Mouse (Mus musculus) frontal cortex, postnatal 25 days (tissue): Measurements from ENCODE around the gene Wasl.
A peak's percentile ranks its signal among the peaks of the same experiment; 100 is the strongest.

Experiments
- DNase-seq, 2 experiments: peaks; one replicate each; pipeline ENCODE4 v3.0.0; 2022; ENCODE audit warnings: low spot score in 2 of 2

The Wasl gene

DNA sequence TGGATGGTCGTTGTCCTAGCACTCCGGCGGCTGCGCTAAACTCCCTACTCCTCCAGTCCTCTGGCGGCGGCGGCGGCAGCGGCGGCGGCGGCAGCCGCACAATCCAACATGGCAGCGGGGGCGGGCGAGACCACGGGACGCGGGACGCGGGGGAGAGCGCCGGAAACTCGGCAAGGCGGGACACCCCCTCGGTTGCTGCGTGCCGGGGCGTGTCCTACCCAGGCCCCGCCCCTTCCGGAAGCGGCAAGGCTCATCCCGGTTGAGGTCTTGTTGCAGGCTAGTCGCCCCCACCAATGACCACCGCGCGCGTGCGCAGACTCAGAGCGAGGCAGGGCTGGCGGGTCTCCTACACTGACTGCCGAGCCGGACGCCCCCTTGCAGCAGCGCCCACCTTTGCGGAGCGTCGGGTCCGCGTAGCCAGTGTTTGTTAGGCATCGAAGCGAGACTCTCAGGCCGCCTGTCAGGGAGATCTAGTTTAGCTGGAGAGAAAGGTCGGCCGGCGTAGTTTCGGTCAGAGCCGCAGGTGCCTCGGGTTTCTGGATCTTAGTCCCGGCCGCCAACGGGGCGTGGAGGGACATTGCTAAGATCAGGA lies at the start of gene Wasl:
Wasl (minus strand) TSS at position 143 of the 592 bp plus-strand sequence.
- DNase-seq, result peak; percentile 96 to 98

DNA sequence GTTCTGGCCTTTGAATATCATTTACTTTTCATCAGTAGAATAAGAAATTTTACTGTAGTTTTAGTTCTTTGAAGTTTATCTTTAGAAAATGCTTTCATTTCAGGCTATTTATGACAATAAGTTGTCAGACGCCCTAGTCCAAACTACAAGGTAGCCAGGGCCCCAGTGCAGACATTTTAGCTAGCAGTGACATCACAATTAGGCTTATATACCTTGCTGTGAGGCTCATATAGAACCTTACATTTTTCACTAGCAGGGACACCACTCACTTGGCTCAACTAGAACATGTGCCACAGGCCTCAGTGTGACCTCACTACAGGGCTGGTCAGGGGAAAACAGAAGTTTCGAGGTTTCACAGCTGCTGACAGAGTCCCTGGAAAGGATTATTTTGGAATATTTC lies 42.7 kb upstream of the Wasl start:
- DNase-seq, result no peak

DNA sequence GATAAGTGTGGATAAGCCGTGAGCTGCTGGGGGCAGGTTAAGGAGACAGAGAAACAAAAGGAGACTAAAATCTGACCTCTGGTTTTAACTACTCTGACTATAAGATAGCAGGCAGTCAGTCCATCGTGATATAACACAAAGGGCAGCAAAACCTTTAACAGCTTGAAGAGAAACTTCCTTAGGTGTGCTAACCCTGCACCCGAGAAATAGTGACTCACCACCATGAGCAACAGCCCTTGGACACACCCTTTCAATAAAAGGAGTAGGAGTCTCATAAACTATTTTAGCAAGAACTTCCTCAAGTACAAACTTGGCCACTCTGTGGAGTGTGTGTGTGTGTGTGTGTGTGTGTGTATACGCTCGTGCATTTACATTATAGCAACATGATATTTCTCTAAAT lies 42.3 kb upstream of the Wasl start:
- no peak for DNase-seq

DNA sequence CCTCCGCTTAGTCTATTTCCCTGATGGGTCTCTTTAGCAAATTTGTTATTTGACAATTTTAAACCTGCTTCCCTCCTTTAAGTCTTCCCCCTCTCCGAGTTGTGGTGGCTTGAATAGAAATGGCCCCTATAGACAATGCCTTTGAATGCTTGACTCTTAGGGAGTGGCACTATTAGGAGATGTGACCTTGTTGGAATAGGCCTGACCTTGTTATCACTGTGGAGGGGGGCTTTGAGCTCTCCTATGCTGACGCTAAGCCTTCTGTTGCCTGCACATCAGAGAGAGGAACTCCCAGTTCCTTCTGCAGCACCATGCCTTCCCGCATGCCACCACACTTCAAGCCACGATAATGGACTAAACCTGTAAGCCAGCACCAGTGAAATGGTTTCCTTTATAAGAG lies 32.4 kb upstream of the Wasl start:
- no peak for DNase-seq

DNA sequence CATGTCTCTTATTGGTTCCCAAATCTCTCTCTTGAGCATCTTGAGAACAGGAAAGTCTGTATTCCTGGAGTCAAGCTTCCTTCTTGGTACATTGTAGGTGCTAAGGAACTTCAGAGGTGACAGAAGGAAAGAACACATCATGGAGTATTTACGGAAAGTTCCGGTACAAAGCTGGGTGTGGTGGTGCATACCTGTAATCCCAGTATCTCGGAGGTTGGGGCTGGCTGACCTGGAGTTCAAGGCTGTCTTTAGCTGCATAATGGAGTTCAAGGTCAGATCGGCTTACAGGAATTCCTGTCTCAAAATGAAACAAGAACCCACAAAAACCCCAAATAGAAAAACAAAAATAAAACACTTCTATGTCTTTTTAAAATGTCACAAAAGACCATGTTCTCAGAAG lies 31.3 kb upstream of the Wasl start:
- no peak for DNase-seq

DNA sequence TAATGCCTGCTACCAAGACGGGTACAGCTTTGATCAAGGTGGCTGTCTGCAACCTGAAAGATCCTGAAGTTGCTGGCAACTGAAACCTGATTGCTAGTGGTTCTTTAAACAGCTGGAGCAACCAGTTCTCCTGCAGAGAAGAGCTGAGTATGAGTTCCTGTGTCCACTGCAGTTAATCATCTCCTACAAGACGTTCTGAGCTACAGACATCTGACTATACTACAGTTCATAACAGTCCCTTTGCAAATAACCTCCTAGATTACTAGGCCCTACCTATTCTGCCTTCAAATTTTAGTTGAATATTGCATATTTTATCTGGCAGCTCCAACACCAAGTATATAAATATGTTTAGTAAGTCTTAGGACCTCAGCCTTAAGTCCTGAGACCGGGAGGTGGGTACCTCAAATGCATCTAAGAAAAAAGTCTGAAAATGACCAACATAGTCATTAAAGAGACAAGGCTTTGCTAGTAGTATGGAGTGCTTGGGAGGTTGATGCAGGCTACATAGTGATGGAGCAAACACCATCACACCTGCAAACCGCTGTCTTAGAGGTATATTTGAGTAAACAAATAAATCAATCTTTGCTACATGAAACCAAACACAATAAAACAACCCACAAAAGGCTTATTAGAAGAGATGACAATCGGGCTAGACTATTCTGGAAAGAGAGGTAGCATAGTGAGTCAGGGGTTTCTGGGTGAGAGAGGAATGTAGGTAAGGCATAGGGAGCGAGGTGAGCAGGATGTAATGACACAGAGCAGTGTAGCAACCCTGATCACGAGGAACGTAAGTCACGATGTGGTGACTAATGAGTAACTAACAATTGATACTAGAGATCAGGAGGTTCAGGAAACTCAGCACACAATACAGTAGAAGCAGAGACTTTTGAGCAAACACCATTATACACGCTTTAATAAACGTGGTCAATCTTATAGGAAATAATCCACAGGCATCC lies 29.9 kb upstream of the Wasl start:
- no peak for DNase-seq

DNA sequence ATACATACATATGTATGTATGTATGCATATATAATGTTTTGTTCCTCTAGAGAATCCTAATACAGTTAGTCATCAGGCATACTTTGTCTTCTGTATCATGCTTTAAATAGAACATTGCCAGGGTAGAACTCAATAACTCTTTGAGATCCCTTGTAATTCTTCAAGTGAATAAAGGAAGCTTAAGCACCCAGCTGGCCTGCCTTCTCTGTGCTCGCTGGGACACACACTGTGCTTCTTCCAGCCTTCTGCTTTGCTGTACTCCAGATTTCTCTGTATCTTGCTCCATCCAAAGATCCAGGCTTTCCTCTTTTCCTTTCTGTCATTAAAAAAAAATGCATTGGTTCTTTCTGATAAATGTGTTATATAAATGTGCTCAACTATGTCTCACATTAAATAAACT lies 23.1 kb upstream of the Wasl start:
- DNase-seq, result no peak

DNA sequence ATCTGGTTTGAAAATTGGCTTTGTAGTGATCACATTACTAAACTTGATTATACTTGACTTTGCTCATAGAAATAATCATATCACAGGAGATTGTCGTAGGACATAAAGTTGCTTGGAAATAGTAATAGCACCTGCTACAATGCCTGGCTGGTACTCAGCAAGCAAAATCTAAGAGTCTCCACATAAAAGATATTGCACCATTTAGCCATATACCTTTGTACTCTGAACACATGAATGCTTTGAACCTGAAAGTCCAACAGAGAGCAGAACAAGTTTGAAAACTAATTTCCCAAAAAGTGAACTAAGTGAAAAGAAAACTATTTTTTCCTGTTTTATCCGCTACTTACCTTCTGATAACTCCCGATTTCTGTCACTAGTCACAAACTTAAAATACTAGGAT lies 18.3 kb upstream of the Wasl start:
- DNase-seq, result no peak

DNA sequence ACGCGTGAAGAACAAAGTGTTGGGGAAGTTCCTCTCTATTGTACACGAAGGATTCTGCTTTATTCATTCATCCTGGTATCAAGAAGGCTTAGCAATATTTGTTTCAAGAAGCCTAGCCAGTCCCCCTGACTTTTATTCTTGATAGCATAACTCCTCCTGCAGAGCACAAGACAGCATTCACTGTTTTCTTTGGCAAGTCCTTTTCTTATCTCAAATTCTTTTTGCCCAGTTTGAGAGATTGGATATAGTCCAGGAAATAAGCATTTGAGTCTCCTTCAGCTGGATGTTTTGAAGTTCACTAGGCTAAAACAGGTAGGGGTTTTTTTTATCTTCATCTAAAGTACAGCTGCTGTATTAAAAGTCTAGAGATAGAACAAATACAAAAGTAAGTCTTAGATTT lies 3.0 kb upstream of the Wasl start:
- no peak for DNase-seq

DNA sequence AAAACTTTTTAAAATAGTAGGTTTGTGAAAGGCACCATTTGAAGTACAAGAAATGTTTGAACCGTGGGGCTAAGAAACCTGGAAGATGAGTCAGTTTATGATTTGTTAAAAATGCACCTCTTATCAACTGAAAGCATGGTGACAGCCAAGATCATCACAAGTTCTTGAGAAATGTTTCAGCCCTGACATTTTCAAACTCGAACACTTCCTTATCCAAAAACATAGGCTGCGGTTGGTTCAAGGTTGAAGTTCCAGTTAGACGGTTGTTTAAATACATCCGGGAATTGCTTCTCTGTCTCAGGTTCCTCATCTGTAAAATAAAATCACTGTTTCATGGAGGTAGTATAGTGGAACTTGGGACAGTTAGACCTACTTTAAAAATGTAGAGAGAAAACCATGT lies 1.4 kb upstream of the Wasl start:
- no peak for DNase-seq

DNA sequence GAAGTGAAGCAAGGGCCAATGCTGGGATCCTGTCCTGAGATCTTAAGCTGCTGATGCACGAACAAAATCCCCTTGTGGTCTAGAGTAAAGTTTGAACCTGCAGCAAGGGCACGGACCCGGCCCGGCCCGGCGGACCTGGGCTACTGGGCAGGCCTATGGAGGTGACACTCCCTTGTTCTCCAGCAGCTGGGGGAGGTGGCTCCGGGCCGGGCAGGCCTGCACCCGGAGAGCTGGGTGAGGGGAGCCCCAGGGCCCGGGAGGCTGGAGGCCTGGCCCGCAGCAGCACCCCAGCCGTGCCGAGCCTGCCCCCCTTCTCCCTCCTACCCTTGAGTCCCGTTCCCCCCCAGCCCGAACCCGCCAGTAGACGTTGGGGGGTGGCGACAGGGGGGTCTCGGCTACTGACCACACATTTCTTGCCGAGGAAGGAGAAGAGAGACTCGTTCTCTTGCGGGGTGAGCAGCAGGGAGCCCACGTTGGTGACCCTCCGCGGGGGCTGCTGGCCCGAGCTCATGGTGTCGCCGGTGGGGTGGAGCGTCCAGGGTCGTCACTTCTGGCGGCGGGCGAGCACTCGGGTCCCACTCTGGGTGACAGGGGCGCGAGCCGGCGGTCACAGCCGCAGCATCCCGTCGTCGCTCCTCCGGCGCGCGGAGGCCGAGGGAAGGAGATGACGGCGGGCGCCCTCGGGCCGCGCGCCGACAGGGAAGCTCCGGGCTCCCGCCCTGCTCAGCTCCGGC lies 509 bp downstream of the Wasl start:
- peak; percentile 9 to 33 for DNase-seq

DNA sequence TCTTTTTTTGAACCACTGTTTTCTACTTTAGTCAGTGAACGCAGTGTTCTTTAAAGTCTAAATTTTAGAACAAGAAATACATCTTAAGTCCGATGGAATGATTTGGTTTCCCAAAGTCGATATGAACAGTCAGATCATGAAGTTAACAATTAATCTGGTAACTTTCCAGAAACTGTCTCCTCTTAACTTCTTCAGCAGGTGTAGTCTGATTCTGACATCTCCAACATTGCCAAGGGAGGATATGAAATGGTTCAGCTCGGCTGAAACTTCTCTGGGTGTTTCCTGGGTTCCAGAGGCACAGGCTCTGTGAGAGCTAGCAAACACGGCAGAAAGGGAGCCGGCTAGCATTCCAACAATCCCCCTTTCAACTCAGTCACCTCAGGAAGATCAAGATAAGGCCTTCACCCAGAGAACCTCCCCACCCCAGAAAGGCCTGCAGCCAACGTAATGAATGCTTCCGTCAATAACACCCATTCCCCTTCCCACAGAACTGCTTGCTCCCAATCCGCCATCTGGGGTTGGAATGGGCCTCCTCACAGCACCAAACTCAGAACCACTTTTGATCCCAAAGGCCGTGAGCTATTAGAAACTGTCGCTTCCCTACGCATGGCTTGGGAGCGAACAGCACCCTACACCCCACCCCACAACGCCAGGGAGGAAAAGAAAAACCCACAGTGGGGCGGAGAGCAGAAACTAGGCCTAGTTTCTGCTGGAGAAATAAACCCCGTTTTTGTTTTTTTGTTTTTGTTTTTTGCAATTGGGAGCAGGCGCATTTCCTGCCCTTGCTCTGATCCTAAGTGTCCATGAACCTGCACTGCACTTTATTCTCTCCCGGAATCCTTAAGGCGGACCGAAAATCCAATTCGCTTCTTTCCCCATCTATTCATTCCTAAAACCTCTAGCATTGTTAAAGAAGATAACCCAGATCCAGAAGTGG lies 1.3 kb downstream of the Wasl start:
- no peak for DNase-seq

DNA sequence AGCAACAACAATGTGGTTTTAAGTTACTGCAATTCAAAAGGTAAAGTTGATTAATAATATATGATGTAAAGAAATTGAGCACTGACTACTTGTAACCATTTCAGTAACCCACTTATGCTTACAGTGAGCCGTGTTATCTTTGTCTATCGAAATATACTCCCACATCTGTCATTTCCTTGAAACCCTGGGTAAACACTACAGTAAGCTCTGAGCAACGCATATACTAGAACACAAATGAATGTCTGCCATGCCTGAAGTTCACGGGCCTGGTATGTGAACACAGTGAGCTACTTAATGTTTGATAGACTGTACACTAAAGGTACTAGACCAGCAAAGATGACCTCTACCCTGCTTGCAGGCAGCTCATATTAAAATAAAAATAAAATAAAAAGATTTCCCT lies 2.3 kb downstream of the Wasl start:
- DNase-seq, result no peak

DNA sequence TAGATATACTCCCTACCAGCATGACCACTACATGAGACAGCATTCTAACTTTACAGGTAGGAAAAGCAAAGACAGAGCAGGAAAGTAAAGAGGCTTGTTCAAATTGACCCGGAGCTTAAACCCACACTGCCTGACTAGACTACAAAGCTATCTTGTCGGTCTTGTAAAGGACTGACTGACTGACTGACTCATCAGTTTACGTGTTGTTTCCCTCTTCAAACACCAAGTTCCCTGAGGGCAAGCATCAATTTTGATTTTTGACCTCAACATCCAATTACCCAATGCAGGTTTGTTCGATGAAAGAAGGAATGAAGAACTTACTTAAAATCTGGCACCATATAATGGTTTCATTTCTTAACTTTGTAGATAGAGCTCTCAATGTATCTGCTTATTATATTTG lies 2.9 kb downstream of the Wasl start:
- DNase-seq, result no peak

DNA sequence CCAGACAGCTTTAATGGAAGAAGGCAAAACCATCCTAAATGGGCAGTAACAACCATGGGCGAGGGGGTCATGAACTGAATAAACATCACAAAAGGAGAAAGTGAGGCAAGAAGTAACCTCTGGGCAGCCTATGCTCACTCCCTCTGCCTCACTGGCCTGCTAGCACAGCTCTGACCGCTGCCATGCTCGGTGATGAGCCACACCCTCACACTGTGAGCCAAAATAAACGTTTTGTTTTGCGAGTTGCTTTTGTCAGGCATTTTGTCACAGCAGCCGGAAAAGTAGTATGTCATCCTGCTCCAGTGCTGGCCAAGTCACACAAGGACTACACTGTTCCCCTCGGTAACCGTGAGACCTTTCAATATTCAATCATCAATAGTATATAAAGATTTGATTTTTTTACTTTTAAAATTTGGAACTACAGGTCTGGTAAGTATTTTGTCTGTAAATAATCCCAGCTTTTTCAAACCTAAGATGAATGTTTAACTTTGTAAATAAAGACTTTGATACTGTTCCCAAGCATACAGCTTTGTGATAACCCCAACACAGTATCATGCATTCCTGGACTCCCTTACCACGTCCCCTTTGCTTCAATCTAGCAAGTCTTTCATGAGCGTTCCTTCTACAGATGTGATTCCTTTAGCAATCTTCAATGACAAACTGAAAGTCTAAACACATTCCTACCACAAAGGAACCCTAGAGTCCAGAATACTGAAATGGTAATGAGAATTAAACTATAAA lies 7.0 kb downstream of the Wasl start:
- DNase-seq, result no peak

DNA sequence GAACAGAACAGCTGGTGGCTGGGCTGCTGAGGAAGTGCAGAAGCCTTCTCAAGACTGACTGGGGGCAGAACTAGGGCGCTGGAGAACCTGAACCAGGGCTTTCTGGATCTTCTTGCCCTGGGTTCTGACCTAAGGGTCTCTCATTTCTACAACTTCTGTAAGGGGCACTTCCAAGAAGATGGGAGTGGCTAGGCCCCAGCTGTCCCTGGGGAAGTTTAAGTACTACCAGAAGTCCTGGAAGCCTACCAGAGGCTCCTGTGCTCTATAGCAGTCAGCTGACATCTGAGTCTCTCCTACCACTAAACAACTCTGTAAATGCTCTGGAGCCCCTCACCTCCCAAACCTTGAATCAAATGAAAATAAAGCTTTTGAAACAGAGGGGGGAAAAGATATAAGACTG lies 8.7 kb downstream of the Wasl start:
- DNase-seq, result no peak

DNA sequence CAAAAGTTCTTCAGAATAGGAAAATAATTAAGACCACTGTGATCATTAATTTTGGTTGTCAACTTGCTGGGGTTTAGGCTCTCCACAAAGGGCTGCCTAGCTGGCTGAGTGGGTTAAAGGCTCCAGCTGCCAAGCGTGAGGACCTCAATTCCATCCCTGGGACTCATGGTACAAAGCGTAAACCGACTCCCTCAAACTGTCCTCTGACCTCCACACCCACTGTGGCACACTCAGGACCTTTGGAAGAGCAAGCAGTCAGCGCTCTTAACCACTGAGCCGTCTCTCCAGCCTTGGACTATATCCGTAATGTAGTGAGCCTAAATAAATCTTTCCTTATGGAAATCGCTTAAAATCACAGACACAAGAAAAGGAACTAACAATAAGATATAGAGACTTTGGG lies 13.3 kb downstream of the Wasl start:
- no peak for DNase-seq

DNA sequence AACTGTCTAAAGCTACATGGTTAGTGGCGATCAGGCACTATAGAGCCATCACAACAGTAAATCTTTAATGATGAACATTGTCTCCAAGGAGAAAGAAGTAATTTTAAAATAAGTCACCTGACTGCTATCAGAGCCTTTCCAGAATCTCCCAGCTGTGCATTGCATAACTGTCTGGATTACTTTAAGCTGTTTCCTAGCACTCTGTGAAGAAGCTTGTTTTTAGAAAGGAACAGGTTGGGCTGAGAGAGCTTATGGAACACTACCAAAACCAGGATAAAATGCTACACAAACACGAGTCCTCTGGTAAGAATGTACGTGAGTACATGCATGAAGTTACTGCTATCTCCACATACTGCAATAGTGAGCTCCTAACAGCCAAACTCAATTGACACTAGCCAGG lies 14.1 kb downstream of the Wasl start:
- DNase-seq, result no peak

DNA sequence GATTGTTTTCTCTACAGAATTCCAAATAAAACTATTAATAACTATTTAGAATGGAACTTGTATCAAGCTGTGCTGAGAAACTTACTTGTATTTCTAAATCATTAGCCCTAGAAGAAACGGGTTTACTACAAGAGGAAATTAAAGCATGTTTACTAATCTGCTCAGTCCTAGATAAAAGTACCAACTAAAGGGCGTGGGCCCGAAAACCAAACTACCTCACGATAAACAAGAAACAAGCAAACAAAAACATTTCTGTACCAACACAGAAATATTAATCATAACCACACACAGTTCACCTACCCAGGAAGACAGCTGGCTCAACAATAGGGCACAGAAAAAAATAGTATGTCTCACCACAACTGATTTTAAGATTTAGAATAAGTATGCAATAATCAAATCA lies 16.4 kb downstream of the Wasl start:
- no peak for DNase-seq

DNA sequence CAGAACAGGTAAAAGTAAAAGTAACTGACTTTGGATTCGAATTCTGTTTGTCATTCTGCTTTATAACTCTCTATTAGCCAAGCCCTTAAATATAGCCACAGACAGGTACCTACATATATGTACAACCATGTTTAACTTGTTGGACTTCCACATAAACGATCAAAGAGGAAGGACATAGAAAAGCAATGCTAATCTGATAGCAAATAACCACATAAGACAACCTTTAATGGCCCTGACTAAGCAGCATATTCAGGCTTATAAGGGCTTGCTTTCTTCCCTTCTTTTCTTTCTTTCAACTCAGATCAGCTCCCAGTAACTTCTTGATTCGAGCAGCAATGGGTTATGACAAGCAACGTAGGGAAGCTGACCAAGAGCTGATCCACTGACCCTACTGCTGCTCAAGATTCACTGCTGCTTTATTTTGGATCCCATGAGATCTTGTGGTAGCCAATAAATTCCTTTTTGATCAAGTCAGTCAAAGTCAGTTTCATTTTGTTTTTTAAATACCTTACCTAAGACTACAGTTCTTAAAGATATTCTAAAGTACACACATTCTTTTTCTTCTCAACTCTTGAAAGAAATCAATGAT lies 17.6 kb downstream of the Wasl start:
- DNase-seq, result no peak
